Mouse (Mus musculus): ENCODE data around the gene Wdfy1.

Wdfy1 gene

GRCm38 (mm10) chr1:79657411-79657810 lies 118.5 kb downstream of the Wdfy1 start:
- DNase-seq (ENCODE audit: low spot score in 2 of 2), result no peak

GRCm38 (mm10) chr1:79655819-79656555 lies 120.0 kb downstream of the Wdfy1 start:
- no peak for DNase-seq (ENCODE audit: low spot score in 2 of 2)

GRCm38 (mm10) chr1:79654948-79655347 lies 121.0 kb downstream of the Wdfy1 start:
- no peak for DNase-seq (ENCODE audit: low spot score in 2 of 2)

Data from urinary bladder, postnatal 4 days (tissue).